Mouse (Mus musculus): ENCODE measurements around the gene Cdk5rap1.
A peak's percentile ranks its signal among the peaks of the same experiment; 100 is the strongest.

Cdk5rap1 gene

DNA sequence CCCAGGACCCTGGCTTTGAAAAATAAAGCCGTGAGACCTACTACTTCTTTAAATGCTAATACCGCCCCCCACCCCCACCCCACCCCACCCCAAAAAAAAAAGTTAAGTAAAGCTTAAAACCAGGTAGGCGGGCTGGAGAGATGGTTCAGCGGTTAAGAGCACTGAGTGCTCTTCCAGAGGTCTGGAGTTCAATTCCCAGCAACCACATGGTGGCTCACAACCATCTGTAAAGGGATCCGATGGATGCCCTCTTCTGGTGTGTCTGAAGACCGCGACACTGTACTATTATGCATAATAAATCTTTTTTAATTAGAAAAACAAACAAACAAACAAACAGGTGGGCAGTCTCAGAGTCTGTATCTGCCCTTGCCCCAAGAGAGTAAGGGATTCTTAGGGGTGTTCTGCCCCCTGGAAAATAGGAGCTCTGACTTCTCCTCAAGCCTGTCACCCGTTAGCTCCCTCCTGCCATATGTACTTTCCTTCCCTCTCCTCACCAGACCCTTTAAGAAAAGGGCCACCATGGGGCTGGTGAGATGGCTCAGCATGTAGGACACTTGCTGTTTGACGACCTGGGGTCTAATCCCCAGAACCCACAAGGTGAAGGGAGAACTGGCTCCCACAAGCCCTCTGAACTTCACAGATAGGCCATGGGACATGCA is at the start of gene Cdk5rap1:
Gene Cdk5rap1 (minus strand): TSS at position 169 of the 659 bp plus-strand sequence.
- no peak for DNase-seq

DNA sequence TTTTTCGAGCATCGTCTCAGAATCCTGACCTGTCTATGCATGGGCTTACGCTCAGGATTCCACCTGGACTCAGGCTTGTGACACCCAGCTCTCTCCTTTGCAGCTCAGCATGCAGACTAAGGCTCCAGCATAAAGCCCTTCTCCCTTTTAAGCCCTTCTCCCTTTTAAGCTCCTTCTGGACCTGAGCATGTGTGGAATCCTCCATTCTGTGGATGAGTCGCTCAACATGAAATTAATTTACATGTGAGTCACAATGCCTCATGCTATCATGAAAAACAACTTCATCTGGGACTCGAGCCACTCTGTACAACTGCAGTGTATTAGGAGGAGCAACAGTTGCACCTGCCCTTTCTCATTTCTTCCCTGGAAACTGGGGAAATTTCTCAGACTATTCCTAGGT is 49.4 kb upstream of the Cdk5rap1 start:
- DNase-seq: no peak

GRCm38 (mm10) chr2:154420942-154421731 is 48.3 kb upstream of the Cdk5rap1 start:
- DNase-seq: peak; percentile 32 to 34

GRCm38 (mm10) chr2:154419631-154420515 is 47.1 kb upstream of the Cdk5rap1 start:
- DNase-seq: no peak

DNA sequence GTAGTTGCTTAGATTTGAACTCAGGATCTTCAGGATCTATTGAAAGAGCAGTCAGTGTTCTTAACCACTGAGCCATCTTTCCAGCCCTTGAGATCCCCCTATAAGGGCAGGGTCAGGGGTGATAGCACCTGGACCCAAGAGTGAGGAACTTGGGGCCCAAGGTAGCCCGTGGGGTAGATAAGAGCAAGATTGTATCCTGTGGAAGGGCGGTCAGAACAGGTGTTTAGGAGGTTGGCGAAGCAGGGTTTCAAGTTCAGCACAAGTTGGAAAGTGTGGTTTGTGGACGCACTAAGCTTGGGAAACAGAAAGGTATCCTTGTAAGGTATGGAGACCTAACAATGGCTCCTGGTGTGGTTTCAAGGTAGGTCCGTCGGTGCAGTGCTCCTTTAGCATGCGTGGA is 45.2 kb upstream of the Cdk5rap1 start:
- DNase-seq: no peak

GRCm38 (mm10) chr2:154417107-154417506 is 44.3 kb upstream of the Cdk5rap1 start:
- peak; percentile 80 for DNase-seq

GRCm38 (mm10) chr2:154412018-154412666 is 39.3 kb upstream of the Cdk5rap1 start:
- DNase-seq: peak; percentile 29 to 72

- no peak for DNase-seq
These were observed 37.5 kb upstream of the Cdk5rap1 start for GRCm38 (mm10) chr2:154410355-154410754.

DNA sequence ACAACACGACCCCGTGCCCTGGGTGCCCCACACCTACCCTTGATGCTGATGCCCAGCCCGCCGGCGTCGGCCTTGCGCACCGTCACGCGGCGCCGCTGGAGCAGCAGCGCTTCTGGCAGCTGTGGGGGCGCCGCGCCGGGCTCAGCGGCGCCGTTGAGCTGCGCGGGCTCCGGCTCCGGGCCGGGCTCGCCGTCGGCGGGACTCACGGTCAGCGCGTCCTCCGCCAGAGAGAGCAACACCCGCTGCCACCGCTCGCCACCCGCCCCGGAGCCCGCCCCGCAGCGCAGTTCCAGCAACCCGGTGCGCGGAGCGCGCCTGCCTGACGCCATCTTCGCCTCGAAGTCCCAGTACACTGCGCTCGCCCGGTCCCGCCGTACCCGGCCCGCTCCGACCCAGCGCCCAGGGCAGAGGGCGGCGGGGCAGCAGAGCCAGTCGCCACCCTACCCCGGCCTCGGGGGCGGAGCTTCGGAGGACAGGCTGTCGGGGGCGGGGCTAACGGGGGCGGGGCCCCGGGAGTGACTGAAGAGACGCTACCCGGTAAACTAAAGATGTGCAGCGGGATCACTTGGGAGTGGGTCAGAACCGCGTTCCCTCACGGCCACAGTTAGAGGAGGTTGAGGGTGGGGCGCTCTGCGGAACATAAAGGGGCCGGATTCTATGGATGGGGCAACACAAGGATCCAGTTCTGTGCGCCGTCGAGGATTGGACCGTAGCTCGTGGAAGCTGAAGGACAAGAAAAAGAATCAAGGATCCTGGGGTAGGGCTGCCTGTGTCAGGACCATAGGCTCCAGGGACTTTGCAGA is 35.0 kb upstream of the Cdk5rap1 start, which contains the start of gene Snta1:
Gene Snta1 (minus strand): TSS at position 457 of the 803 bp plus-strand sequence.
- peak; percentile 74 to 83 for DNase-seq

DNA sequence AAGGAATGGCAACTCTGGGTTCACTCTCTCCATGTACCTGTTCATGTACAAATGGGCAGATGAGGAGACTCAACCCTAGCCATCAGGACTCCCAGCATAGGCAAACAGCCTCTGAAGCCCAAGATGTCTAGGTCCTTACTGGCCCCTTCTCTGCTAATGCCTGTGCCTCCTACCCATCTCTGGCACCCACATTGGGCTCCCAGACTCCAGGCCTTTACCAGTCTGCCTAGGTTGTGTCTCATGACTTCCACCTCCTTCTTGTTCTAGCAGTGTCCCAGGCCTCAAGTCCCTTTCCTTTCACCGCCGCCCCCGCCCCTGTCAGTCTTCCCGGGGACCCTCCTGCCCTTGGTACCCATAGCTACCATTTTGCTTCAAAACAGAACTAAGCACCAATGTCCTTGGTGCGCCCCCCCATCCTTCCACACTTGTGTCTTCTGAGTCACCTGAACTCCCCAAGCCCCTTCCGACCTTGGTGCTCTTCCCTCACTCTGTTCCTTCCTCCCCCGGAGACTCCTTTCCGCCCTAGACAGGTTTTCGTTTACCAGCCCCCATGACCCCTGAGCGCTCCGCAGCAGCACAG is 34.3 kb upstream of the Cdk5rap1 start:
- no peak for DNase-seq

DNA sequence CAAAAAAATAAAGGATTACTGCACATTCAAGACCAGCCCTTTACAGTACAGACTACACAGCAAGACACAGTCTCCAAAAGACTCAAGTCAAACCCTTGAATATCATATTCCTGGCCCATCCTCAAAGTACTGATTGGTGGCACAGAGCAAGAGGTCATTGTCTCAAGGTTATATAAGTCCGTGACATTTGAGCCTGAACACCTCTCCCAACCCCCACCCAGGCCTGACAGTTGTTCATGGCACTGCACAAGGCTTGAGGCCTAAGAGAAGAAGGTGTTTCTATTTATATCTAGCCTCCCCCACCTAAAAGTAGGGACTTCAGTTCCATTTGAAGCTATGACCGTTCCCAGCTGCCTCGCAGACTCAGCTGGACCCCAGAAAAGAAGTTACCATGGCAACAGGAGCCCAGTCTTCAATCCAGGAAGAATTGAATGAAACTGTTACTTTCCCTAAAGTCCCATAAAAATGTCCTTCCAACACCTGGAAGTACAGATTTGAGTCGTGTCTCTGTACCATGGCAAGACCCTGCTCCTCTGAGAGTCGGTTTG is 32.7 kb upstream of the Cdk5rap1 start:
- DNase-seq: no peak

- no peak for DNase-seq
These were observed 30.0 kb upstream of the Cdk5rap1 start for GRCm38 (mm10) chr2:154402811-154403210.

- no peak for DNase-seq
These were observed 29.2 kb upstream of the Cdk5rap1 start for GRCm38 (mm10) chr2:154401976-154402375.

DNA sequence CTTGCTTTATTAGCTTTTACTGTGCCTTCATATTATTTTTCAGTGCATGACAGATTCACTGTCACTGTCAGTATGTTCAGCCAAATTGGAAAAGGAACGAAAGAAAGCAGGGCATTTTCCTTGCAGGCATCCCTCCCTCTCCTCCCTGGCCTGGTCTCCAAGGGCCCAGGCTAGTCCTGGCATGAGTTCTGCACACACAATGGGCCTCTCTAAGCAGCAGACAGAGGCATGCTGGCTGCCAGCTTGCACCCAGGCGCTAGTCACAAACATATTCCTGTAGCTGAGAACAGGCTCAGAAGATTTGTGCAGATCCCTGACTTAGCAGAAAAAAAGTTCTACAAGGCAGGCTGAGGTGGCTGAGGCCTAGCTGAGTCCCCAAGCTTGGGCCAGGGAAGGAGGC is 26.5 kb upstream of the Cdk5rap1 start:
- no peak for DNase-seq

DNA sequence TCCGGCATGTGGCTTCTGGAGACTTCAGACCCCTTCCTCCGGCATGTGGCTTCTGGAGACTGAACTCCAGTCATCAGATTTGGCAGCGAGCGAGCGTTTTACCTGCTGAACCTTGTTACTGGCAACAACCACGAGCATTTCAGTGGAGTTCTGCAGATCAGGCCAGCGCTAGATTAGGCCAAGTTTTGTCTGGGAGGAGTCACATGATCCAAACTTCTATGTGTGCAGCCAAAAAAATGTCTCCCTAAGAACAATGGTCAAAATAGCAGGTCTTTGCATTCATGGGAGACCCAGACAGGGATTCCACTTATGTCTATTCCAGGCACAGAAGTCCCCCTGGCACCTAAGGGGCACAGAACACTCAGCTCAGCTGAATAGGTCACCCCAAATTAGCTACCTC is 25.5 kb upstream of the Cdk5rap1 start:
- no peak for DNase-seq

DNA sequence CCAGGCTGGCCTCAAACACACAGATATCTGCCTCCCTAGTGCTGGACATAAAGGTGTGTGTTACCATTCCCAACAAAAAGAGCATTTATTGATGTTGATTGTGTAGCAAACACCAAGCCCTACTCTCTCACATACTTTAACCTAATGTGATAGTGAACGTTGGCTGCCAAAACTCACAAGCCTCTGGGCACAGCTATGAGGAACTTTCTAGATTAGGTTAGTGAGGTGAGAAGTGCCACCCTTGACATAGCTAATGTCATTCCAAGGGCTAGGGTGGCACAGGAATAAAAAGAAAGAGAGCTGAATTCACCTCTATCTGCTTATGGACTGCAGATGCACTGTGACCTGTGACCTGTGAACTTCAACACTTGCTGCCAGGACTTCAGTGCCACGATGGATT is 23.7 kb upstream of the Cdk5rap1 start:
- DNase-seq: no peak

- peak; percentile 63 for DNase-seq
These were observed 21.8 kb upstream of the Cdk5rap1 start for GRCm38 (mm10) chr2:154394602-154395001.

GRCm38 (mm10) chr2:154390180-154390964 is 17.6 kb upstream of the Cdk5rap1 start:
- DNase-seq: peak; percentile 50

GRCm38 (mm10) chr2:154379103-154379502 is 6.3 kb upstream of the Cdk5rap1 start:
- DNase-seq: no peak

All from cerebellum, postnatal 36 days (tissue).